Mouse (Mus musculus): Measurements from ENCODE around the gene Tdrd7. TPM values are rescaled to one million over a fixed set of nuclear protein-coding genes. Genes with fewer than 3 reads are reported as not detected.

Gene Tdrd7
- polyA plus RNA-seq, 1 experiment, result 98.5 TPM

- TF ChIP-seq CTCF (IDR thresholded peaks at IDR 0.05; ENCODE audit: control insufficient read depth, insufficient read depth, insufficient replicate concordance, low read depth, low read length) (no peak), POLR2A (IDR thresholded peaks at IDR 0.05; ENCODE audit: control insufficient read depth, low read depth, low read length) (no peak)
- Histone ChIP-seq H3K27me3 (ENCODE audit: control insufficient read depth, insufficient read depth, low read length) (no peaks in the 10 kb centered on the region), H3K27ac (ENCODE audit: control insufficient read depth, insufficient read depth, low read depth, low read length) (no peak overlapping the region)
Observed at GRCm38 (mm10) chr4:46008142-46008793, 43.1 kb downstream of the Tdrd7 start.

GRCm38 (mm10) chr4:46011698-46012097, 46.6 kb downstream of the Tdrd7 start:
- H3K36me3 ChIP-seq (ENCODE audit: control insufficient read depth, insufficient read depth, low read length), result no peaks in the 10 kb centered on the region; the same call in 1 of the 2 replicates
- H3K27me3 ChIP-seq (ENCODE audit: control insufficient read depth, insufficient read depth, low read length), result no peaks in the 10 kb centered on the region
- TF ChIP-seq CTCF (IDR thresholded peaks at IDR 0.05; ENCODE audit: control insufficient read depth, insufficient read depth, insufficient replicate concordance, low read depth, low read length) (no peak), POLR2A (IDR thresholded peaks at IDR 0.05; ENCODE audit: control insufficient read depth, low read depth, low read length) (no peak)
- H3K4me3 ChIP-seq (ENCODE audit: control insufficient read depth, low read depth, low read length), result no peak overlapping the region
- H3K27ac ChIP-seq (ENCODE audit: control insufficient read depth, insufficient read depth, low read depth, low read length), result no peak overlapping the region
- 0 out of 2 replicates have a peak, but pooled peaks cover 2% of the 10 kb centered on the region for H3K4me1 ChIP-seq (ENCODE audit: control insufficient read depth, insufficient read depth, low read length)

More at GRCm38 (mm10) chr4:46008142-46008793, 43.1 kb downstream of the Tdrd7 start:
- Histone ChIP-seq H3K4me1 (ENCODE audit: control insufficient read depth, insufficient read depth, low read length) (0 out of 2 replicates have a peak, but pooled peaks cover 2% of the 10 kb centered on the region), H3K36me3 (ENCODE audit: control insufficient read depth, insufficient read depth, low read length) (peaks cover 1% of the 10 kb centered on the region), H3K4me3 (ENCODE audit: control insufficient read depth, low read depth, low read length) (no peak overlapping the region)

GRCm38 (mm10) chr4:46015605-46016004, 50.5 kb downstream of the Tdrd7 start:
- no peak overlapping the region for H3K4me3 ChIP-seq (ENCODE audit: control insufficient read depth, low read depth, low read length)
- TF ChIP-seq POLR2A (IDR thresholded peaks at IDR 0.05; ENCODE audit: control insufficient read depth, low read depth, low read length) (no peak), CTCF (IDR thresholded peaks at IDR 0.05; ENCODE audit: control insufficient read depth, insufficient read depth, insufficient replicate concordance, low read depth, low read length) (no peak)
- no peaks in the 10 kb centered on the region for H3K4me1 ChIP-seq (ENCODE audit: control insufficient read depth, insufficient read depth, low read length)

GRCm38 (mm10) chr4:46023021-46023481, 57.9 kb downstream of the Tdrd7 start:
- TF ChIP-seq CTCF (IDR thresholded peaks at IDR 0.05; ENCODE audit: control insufficient read depth, insufficient read depth, insufficient replicate concordance, low read depth, low read length), result no peak
- TF ChIP-seq POLR2A (IDR thresholded peaks at IDR 0.05; ENCODE audit: control insufficient read depth, low read depth, low read length), result no peak
- no peak overlapping the region for H3K4me3 ChIP-seq (ENCODE audit: control insufficient read depth, low read depth, low read length)
- H3K36me3 ChIP-seq (ENCODE audit: control insufficient read depth, insufficient read depth, low read length), result peaks cover 2% of the 10 kb centered on the region
- H3K27ac ChIP-seq (ENCODE audit: control insufficient read depth, insufficient read depth, low read depth, low read length), result no peak overlapping the region
- no peaks in the 10 kb centered on the region for H3K4me1 ChIP-seq (ENCODE audit: control insufficient read depth, insufficient read depth, low read length)
- no peaks in the 10 kb centered on the region for H3K27me3 ChIP-seq (ENCODE audit: control insufficient read depth, insufficient read depth, low read length)

More at GRCm38 (mm10) chr4:46015605-46016004, 50.5 kb downstream of the Tdrd7 start:
- Histone ChIP-seq H3K27ac (ENCODE audit: control insufficient read depth, insufficient read depth, low read depth, low read length) (no peak overlapping the region), H3K27me3 (ENCODE audit: control insufficient read depth, insufficient read depth, low read length) (no peaks in the 10 kb centered on the region), H3K36me3 (ENCODE audit: control insufficient read depth, insufficient read depth, low read length) (no peaks in the 10 kb centered on the region; the same call in none of the 2 replicates)

- Histone ChIP-seq H3K4me3 (ENCODE audit: control insufficient read depth, low read depth, low read length) (no peak overlapping the region), H3K36me3 (ENCODE audit: control insufficient read depth, insufficient read depth, low read length) (no peaks in the 10 kb centered on the region; the same call in 1 of the 2 replicates)
- TF ChIP-seq POLR2A (IDR thresholded peaks at IDR 0.05; ENCODE audit: control insufficient read depth, low read depth, low read length) (no peak), CTCF (IDR thresholded peaks at IDR 0.05; ENCODE audit: control insufficient read depth, insufficient read depth, insufficient replicate concordance, low read depth, low read length) (peak; percentile 42; the same call in 1 of the 2 replicates)
Observed at GRCm38 (mm10) chr4:46025893-46026292, 60.8 kb downstream of the Tdrd7 start.

GRCm38 (mm10) chr4:46028224-46028623, 63.1 kb downstream of the Tdrd7 start:
- TF ChIP-seq CTCF (IDR thresholded peaks at IDR 0.05; ENCODE audit: control insufficient read depth, insufficient read depth, insufficient replicate concordance, low read depth, low read length) (no peak), POLR2A (IDR thresholded peaks at IDR 0.05; ENCODE audit: control insufficient read depth, low read depth, low read length) (no peak)
- Histone ChIP-seq H3K4me1 (ENCODE audit: control insufficient read depth, insufficient read depth, low read length) (no peaks in the 10 kb centered on the region), H3K36me3 (ENCODE audit: control insufficient read depth, insufficient read depth, low read length) (no peaks in the 10 kb centered on the region; the same call in 1 of the 2 replicates), H3K4me3 (ENCODE audit: control insufficient read depth, low read depth, low read length) (no peak overlapping the region), H3K27ac (ENCODE audit: control insufficient read depth, insufficient read depth, low read depth, low read length) (no peak overlapping the region), H3K27me3 (ENCODE audit: control insufficient read depth, insufficient read depth, low read length) (no peaks in the 10 kb centered on the region)

More at GRCm38 (mm10) chr4:46025893-46026292, 60.8 kb downstream of the Tdrd7 start:
- no peaks in the 10 kb centered on the region for H3K4me1 ChIP-seq (ENCODE audit: control insufficient read depth, insufficient read depth, low read length)
- no peak overlapping the region for H3K27ac ChIP-seq (ENCODE audit: control insufficient read depth, insufficient read depth, low read depth, low read length)
- H3K27me3 ChIP-seq (ENCODE audit: control insufficient read depth, insufficient read depth, low read length), result no peaks in the 10 kb centered on the region

GRCm38 (mm10) chr4:46028781-46029180, 63.6 kb downstream of the Tdrd7 start:
- Histone ChIP-seq H3K27me3 (ENCODE audit: control insufficient read depth, insufficient read depth, low read length) (no peaks in the 10 kb centered on the region), H3K36me3 (ENCODE audit: control insufficient read depth, insufficient read depth, low read length) (no peaks in the 10 kb centered on the region; the same call in 1 of the 2 replicates), H3K27ac (ENCODE audit: control insufficient read depth, insufficient read depth, low read depth, low read length) (peak overlapping the region; percentile 34; the same call in 1 of the 2 replicates), H3K4me1 (ENCODE audit: control insufficient read depth, insufficient read depth, low read length) (no peaks in the 10 kb centered on the region), H3K4me3 (ENCODE audit: control insufficient read depth, low read depth, low read length) (no peak overlapping the region)
- no peak for TF ChIP-seq POLR2A (IDR thresholded peaks at IDR 0.05; ENCODE audit: control insufficient read depth, low read depth, low read length)

Data from testis, adult 2 months (tissue).